Mouse (Mus musculus) left cerebral cortex, adult 11 months (tissue): ENCODE measurements around the gene Katnal1.
A peak's percentile ranks its signal among the peaks of the same experiment; 100 is the strongest.

ENCODE experiments used
- DNase-seq: peaks from one replicate; pipeline ENCODE4 v3.0.0; 2022; ENCODE audit warnings: low spot score

Katnal1 gene

DNA sequence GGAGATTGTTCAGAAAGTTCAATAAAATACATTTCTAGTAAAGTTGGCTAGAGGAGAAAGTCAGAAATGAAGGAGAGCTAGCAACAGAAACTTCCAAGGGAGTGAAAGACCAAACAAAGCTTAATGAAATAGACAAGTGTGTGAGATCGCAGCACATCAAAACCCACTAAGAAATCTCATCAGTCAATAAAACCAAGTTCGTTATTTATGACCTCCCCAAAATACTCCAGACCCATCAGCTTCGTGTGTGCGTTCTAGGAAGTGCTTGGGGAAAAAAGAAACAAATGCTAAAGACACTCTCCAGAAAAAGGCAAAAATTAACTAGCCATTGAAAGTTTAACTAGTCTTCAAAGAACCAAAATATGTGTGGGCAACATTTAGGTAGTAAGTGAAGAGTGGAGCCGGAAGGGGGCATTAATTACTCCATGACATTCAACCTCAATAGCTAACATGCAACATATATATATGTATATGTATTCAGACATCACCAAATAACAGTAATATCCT lies 1.4 kb downstream of the Katnal1 start:
- no peak for DNase-seq

DNA sequence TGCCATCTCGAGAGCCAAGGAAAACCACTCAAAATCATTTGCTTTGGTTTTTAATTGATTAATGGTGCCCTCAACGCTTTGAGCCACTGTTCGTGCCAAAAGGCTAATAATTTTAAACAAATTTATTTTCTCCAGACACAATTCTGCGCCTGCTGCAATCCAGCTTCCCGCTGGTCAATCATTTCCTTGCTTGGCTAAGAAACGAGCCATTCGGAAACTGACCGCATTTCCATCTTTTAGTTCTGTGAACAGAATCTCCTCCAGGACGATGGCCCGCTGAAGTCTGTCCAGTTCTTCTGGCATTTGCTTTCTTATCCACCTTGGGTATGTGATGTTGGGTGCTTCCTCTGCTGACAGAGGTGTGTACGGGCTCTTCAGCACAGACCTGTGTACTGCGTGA lies 4.5 kb downstream of the Katnal1 start:
- no peak for DNase-seq

DNA sequence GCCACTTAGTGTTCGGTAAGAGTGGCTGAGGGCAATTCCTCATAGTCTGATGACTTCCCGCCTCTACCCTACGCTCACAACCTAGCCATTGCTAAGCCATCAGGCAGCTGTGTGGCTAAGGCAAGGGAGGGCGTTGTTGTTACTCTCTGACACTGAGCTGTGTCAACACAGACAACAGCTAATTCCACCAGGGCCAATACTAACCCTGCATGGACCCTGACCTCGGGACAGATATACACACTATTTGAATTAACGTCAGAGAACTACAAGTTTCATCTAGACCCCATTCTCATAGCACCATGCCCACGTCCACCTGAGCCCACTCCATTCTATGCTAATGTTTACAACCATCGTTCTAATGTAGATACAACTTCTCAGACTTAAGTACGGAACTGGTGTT lies 5.1 kb downstream of the Katnal1 start:
- DNase-seq, result no peak

DNA sequence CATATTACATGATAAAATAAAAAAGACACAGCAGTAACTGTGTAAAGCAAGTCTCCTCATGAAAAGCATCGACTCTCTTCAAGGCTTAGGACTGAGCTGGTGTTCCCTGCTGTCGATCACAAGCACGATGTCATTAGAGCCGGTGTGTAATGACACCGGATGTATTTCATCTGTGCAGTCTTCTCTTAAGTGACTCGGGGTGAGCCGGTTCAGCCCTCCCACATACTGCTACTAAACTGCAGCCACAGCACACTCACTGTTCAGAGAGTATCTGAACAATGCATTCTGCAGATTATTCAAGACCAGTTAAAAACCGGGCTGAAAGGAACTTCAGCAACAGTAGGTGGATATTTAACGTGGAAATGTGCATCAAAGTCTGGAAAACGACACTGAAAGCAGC lies 5.7 kb downstream of the Katnal1 start:
- DNase-seq, result no peak

DNA sequence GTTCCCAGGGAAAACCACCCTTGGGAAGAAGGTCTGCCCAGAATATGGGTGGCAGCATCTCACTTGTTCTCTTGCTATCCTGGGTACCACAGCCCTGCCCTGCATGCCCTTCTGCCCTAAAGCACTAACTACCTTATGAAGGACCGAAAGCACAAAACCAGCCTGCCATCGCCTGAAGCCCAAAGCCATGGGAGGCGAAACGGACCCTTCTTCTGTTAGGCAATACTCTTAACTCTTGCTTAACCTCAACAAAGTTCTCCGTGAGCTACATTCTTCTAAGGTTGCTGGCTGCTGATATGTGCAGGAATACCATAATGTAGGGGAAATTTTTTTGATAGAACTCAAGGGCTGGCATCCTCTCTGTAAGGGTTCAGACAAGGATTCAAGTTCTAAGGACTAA lies 6.3 kb downstream of the Katnal1 start:
- DNase-seq, result no peak

DNA sequence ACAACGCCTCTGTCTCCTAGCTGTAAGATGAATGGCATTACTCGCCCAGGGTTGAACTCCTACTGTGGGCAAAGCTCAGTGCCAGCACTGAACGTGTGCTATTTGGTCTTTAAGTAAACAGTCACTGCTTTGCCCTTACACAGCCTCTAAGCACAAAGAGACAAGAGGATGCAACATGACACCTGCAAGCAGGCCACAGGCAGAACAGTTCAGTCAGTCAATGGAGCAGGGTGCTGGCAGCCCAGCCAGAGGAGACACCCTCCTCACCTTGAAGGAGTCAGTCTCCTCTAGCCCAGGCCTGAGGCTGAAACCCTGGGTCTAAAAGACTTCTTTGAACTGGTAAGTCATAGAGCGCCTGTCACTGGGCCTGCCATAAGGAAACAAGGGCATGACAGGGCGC lies 11.1 kb downstream of the Katnal1 start:
- DNase-seq, result no peak

DNA sequence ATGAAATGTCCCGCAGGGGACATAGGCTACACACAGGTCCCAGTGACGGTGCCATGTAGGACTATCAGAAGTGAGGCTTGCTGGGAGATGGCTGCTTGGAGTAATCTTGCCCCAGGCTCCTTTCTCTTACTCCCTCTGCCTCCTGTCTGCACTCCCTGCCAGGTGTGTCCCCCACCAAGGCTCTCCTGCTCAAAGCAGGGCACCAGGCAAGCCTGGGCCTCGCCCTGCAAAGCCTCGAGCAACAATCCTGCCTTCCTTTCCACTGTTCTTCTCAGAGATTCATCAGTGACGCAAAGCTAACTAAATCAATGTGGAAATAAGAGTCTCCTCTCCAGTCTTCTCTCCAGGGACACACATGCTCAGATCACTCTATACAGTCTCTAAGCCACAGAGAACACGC lies 12.3 kb downstream of the Katnal1 start:
- DNase-seq, result no peak

DNA sequence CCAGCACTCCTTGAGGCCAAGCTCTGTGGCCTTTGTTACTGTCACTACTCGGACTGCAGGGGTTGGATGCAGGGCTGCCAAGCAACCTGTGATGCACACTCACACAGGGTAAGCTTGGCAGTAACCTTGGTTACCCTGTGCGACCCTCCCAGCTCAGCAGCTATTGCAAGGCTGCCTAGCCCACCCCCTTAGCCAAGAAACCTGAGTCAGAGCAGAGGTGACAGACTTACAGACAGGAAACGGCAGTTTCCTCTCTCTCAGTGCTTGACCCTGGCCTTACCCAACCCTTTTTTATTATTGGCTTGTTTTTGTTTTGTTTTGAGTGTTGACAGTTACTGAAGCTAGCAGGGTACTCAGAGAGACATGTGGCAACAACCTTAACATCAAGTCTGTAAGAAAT lies 16.9 kb downstream of the Katnal1 start:
- DNase-seq, result no peak

DNA sequence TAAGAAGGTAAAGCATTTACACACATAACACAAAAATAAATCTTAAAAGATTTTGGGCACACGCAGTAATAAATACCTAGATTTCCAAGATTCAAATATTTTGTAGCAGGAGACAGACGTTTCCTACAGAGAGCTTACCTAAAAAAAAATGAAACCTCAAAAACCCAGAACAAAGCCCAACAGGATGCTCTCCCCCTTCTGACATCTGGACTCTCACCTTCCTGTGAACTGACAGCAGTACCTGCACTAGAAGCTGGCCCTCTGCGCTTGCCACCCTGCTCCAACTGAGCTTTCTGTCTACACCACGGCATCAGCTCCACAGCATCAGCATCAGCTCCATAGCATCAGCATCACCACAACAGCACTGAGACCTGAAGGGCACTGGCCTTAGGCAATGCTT lies 19.1 kb downstream of the Katnal1 start:
- no peak for DNase-seq

DNA sequence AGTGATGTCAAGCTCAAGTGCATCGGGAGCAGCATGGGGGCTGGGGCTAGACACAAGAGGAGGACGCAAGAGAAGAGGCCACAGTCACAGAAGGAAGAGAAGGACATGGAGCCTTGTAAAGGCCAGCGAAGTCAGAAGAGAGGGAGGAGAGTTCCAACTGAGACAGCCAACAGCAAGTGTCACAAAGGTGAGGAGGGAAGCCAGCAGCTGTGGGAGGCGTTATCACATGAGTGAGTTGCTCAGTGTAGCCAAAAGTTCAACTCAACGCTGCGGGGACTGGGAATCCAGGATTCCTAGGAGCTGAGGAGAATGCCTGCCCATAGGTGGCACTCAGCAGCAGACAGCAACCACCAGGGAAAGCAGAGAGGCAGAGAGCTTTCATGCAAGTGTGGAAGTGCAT lies 19.7 kb downstream of the Katnal1 start:
- DNase-seq, result no peak

DNA sequence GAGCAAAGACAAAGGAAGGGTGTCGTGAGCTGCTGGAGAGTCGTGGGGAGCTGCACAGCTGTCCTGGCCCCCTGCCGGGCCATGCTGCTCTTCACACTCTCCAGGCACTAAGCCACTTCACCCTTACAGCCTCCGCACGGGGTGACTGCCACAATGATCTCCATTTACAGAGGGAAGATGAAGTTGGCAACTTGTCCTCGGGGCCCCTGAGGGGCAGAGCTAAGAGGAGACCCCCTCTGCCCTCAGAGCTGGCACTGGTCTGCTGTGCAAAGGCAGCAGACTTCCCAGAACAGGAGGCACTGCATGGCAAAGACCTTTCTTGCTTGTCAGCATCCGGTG lies 20.1 kb downstream of the Katnal1 start:
- no peak for DNase-seq

DNA sequence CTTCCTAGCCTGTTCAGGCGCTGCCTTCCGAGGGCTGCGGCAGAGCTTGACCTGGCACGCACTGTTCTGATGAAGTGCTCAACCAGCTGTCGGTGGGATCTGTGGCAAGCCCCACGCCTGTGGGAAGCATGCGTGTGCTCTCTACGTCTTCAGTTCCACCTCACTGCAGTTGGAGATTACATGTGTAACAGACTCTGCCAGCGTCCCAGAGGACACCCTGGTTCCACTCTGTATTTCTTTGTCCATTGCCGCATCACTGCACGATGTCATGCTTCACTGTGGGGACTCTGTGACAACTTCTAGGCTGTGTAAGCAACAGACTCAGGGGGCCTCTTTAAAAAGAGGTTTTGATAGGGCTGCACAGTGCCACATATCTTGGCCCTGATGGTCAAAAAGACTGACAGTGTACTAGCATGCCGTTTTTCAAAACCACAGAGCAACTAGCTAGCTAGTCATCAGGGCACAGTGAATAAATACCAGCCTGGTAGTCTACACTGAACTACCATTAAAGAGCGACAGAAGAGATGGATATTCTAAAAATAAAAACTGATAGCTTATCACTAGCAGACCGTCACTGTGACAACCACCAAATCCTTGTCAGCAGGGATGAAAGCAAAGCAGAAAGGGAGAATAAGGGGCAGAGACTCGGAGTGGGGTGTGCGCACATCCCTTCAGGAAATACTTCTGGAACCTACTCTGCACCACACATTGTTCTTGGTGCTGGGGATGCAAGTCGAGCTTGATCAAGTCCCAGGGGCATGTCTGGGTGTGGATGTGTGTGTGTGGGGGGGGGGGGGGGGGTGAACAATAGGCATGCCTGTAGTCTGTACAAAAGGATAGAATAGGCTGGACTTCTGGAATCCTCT lies 20.7 kb downstream of the Katnal1 start:
- DNase-seq, result no peak

DNA sequence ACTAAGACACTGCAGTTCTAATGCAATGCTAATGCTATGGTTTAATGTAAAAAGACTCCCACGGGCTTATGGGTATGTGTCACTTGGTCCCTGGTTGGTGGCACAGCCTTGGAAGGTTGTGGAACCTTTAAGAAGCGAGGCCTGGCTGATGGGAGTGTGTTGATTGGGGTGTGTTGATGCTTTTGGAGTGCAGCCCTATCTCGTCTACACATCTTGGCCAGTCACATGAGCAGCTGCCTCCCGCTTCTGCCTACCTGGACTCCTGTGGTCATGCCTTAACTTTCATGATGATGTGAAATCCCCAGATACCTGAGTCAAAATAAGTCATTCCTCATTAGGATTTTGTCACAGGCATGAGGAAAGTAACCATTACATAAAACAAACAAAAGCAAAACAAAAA lies 22.8 kb downstream of the Katnal1 start:
- DNase-seq, result no peak

DNA sequence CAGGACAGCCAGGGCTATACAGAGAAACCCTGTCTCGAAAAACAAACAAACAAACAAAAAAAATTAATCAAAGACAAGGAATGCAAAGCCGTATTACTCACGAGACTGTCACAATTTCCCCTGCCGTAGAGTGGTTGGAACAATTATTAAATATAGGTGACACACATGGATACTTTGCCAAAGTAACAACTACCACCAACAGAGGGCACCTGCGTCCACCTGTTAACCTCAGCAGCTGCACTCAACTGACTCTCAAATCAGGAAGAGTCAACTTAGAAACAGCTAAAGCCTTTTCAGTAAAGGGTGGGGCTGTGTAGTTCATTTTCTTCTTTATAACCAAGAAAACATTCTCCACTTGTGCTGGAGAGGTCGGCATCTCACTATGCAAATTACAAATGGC lies 24.3 kb downstream of the Katnal1 start:
- no peak for DNase-seq

DNA sequence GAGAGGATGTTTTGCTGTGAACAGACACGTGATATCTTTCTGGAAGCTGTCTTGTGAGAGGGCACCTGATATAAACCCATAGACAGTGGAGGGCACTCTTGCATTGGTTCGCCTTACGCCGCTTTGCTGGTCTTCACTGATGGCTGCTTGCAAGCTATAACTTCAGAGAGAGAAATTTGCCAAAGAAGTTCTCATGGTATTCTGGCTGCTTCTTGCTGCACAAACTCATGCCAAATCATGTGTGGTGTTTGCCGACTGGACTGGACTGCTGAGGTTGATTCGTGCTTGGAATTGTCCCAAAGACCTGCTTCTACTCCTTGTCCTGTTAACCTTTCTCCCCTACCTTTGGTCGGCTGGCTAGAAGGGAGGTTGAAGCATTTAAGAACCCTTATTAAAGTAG lies 29.8 kb downstream of the Katnal1 start:
- no peak for DNase-seq

DNA sequence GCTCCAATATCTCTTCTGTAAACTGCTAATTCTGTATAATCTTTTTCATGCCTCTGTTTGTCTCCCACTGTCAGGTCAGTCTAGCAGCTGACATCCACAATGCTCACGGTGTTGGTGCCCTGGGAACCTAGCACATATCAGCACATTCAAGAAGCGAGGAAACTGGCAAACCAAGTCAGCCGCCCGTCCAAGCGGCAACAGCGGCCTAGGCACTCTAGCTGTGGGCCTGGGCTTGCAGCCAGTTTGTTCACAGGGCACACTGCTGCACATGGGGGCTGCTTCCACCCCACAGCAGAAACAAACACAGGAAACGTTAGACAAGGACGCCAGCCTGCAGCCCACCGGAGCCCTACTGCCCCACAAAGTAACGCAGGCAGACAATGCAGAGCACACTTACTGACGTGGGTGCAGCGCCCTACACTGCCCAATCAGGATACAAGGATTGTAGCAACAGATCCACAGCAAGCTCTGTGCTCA lies 31.1 kb downstream of the Katnal1 start:
- no peak for DNase-seq

DNA sequence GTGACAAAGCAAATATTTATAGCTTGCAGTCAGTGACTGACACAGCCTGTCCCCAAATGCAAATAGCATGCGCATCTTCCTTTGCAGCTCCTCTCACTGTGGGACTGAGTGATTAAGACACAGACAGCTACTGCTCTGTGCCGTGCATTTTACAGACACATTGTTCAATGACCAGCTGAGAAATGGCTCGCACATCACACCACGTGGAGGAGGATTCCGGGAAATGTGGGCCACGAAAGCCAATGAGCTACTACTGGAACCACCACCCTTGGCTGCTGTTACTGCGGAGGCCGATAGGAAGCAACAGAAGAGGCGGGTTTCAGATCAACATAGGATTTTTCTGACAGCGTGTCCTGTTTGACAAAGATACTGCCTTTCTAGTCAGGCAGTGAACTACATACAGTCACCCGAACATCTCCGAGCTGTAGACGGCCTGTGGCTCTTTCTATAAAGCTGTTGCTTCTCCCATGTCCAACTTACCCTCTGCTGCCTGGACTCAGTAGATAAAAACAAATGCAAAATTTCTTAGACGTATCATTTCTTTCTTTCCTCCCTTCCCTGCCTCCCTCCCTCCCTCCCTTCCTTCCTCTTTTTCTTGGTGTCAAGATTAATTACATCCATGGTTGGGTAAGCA lies 31.9 kb downstream of the Katnal1 start:
- DNase-seq, result peak; percentile 45

DNA sequence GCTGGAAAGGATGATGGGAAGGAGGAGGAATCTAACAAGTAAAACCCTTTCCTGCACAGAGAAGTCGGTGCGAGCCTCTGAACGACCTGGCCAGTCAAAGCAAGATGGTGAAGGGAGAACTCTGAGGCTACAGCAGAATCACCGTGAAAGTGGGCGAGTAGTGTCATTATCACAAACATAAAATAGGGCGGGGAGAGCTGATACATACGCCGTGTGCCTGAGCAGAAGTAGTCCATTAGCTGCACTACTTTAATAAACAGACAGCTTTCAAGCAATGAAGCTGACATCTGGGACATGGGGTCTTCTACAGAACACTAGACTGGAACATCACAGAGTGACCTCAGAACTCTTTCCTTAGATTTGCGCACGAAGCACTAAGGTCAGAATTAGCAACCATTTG lies 32.6 kb downstream of the Katnal1 start:
- DNase-seq, result no peak

DNA sequence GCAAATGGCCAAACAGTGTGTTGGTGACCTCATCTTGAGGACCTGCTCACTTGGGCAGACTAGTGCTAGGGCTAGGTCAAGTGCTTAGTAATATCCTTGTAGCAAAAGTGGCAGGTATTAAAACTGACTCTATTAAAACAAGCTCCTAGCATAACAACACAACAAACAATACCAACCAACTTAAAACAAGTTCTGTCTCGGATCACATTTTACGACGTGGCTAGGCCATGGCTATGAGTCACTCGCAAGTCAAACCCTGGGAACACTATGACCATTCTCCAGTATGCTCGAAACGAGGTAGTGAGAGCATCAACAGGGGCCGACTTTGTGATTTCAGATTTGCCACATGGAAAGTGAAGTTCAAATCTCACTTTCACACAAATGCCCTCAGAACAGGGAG lies 33.3 kb downstream of the Katnal1 start:
- DNase-seq, result no peak

DNA sequence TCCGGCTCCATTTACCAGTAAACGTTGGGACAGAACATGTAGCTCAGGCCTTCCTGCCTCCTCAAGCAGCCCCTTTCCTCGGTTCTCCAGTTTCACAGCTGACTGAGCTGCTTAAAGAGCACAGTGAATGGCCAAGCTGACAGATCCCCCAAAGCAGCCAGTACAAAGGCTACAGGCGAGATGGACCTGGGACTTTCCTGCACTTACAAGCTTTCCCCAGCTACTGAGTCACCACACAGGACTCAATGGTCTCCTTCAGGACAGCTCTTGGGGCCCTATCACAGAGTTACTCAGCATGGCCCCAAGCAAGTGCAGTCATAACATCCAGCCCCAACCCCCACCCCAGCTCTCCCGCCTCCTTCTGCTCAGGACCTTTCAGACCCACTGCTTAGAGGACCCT lies 34.1 kb downstream of the Katnal1 start:
- no peak for DNase-seq

DNA sequence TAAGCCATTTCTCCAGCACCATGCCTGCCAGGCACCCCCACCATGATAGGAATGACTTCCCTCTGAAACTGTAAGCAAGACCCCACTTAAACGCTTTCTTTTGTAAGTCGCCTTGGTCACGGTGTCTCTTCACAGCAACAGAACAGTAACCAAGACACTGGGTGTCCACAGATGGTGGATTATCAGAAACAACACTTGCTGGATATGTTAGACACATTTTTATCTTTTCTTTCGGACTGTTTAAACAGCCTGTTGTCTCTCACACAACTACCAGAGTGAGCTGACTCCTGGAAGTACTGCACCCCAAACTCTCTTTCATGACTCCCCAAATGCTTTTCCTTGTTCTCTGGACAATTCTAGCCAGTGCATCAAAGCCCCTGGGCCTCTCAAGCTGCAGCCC lies 38.9 kb downstream of the Katnal1 start:
- no peak for DNase-seq

DNA sequence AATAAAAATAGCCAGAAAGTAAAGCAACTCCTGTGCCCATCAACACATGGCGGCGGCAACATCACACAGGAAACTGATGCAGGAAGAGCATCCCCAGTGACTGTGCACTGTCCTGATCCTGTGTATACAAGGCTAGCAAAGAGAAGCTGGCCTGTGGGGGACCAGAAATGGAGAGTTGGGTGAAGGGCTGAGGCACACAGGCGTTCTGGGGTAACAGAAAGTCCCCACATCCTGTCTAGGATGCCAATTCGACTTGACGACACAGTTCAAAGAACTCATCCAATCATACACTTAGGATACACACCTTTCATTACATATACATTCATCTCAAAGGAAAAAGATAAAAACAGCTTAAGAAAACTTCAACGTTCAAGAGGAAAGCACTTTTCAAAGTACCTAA lies 41.1 kb downstream of the Katnal1 start:
- no peak for DNase-seq

DNA sequence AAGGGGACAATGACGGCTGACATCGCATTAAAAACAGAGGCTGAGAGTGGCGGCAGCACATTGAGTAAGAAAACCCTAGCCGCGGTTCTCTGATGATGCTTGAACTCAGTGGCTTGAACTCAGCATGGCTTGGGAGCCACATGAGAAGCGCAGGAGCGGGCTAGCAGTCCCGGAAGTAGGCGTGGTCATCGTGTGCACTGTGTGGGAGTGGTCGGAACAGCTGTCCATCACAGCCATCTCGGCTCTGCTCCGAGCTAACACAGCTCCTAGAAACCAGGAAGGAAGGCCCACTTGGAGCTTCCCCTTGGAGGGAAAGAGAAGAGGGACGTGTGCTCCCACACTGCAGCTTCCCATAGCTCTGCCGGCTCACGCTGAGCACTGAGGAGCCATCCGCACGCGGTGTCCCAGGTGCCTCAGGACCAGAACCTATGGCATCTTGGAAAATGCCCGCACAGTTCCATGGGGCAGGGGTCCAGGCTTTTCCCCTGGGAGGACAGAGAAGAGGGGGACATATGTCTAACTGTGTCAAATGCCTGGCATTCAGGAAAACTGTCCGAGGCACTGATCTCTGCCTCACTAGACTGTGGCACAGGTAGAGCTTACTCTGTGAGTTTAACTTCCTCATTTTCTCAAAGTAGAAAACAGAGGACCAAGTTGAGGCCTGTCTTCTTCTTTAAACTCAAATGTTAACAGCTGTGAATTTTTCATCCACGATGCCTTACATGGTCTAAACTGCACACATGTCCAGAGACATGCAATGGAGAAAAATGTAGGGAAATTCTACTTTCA lies 43.1 kb downstream of the Katnal1 start:
- DNase-seq, result no peak
